Mouse (Mus musculus) layer of hippocampus, adult 9-10 months (tissue): Measurements from ENCODE around the gene Cst7.

ENCODE experiments used
- DNase-seq: peaks from one replicate; pipeline ENCODE4 v3.0.0; 2022; ENCODE audit warnings: low spot score

The Cst7 gene

GRCm38 (mm10) chr2:150627140-150627539 lies 56.9 kb downstream of the Cst7 start:
- DNase-seq = no peak
